Mouse (Mus musculus) activated CD4-positive, CD25-positive, alpha-beta regulatory T cell, adult 4 months (primary cell): ENCODE measurements around the gene Galntl6. TPM values are rescaled to one million over a fixed set of nuclear protein-coding genes. Genes with fewer than 3 reads are reported as not detected.

Experiments
- ATAC-seq: one replicate; pipeline ENCODE4 v1.8.0; 2017
- polyA plus RNA-seq, 2 experiments: library from polyadenylated mRNA; unstranded; fragments of 100-300 nt; shearing (Covaris generic); gene quantifications; one replicate each; pipeline ENCODE4 v1.2.1; 2017

Gene Galntl6
- polyA plus RNA-seq, 2 experiments from 2014 or later: 0.09 TPM; not detected in 1

DNA sequence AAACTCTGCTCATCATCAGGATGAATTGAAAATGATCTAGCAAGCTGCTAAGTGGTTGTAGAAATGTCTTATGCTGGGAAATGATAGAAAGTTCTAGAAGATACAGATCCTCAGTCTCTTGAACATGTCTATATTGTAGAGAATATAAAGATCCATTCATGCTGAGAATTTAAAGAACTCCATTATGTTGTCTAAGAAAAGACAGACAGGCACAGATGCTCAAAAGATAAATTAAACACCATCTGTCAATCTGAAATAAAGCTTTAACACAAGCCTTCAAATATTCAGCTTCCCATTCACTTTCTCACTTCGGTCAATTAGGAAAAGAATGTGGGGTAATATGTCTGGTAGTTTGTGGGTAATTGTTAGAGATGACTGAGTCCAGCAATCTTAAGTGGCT lies 658.8 kb downstream of the Galntl6 start:
- ATAC-seq: no peak

DNA sequence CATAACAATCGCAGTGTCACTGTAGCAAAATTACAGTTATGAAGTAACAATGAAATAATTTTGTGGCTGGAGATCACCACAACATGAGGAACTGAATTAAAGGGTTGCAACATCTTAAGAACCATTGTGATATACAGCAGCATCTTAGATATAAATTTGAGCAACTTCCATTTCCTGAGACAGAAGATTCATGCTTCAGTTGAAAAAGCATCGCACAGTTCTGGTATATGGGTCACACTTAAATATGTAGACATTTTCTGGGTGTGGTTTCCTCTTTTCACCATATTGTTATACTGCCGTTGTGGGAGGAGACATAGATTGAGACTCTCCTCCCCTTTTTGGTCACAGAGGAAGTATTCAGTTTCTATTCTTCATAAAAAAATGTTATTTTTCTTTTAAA lies 667.6 kb downstream of the Galntl6 start:
- no peak for ATAC-seq

- no peak for ATAC-seq
These were observed 678.2 kb downstream of the Galntl6 start for GRCm38 (mm10) chr8:58234220-58234619.

DNA sequence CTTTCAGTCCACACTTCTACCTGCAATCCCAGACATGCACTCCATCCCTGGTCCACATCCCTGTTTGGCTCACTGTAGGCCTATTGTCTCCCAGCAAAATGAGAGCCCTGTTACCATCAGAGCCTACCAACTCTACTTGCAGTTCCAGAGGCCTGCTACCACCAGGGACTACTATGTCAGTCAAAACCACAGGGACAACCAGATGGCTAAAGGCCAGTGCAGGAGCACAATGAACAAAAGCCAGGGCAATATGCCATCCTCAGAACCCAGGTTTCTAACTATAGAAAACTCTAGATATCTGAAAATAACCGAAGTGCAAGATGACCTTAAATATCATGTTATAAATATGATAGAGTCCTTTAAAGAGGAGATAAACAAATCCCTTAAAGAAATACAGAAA lies 683.7 kb downstream of the Galntl6 start:
- ATAC-seq: no peak

GRCm38 (mm10) chr8:58217885-58218284 lies 694.6 kb downstream of the Galntl6 start:
- no peak for ATAC-seq

DNA sequence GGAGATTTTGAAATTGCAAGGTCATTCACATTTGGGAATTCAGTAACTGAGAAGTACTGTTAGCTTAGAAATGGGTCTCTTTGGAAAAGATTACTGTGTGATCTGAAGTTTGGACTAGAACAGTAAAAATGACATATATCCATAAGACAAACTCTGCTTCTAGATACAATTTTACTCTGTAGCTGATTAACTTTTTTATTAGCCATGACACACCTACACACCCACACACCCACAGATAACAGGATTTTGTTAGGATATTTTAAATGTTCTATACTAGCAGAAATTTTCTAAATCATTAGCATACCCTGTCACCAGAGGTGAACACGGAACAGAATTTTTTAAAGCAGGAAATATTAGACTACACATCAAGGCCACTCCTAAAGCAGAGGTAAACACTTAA lies 722.7 kb downstream of the Galntl6 start:
- no peak for ATAC-seq

DNA sequence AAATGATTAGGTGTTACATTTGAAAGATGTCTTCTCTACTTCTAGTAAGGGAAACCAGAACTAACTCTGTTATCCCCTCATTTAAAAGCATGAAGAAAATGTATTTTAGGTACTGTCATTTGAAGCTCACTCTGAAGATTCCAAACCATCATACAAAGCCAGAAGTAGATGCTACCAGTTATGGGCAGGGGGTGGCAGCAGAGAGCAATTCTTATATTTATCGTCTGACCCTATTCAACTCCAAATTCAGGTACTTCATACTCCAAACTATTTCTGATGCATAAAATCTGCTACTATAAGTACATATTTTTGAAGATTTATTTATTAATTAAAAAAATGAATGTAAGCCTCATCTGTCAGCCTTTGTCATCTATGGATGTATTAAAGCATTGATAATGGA lies 765.5 kb downstream of the Galntl6 start:
- ATAC-seq: no peak

DNA sequence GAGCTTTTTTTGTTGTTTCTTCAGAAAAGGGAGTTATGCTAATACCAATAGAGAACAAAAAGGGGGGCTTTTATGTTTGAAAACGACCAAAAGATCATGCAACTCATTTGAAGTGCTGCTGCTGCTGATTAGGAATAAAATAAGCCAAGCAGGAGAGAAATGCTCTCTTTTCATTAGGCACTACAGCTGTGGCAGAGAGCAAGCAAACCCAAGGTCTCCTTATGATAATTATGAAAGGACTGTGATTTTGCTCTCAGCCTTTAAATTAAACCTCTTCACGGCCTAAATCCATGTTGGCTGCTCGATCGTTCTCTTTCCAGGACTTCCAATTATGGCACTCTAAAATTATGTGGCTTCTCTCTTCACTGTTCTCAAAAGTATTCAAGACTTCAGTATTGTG lies 825.7 kb downstream of the Galntl6 start:
- ATAC-seq: no peak

DNA sequence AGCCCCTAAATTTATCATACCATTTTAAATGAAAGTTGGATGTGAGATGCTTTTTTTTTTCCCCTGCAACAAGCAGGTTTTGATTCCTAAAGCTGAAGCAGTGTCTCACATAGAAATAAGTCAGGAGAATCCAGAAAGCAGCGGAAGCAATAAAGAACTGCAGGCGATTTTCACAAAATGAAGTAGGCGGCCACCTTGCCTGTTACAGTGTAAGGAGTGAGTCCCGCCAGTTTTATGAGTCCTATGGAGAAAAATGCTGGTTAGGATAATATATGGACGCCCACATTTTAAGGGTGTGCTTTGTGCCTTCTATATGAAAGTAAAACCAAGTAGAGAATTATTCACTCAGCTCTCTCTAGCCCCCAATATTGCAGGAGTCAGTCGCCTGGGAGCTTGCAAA lies 827.5 kb downstream of the Galntl6 start:
- no peak for ATAC-seq

DNA sequence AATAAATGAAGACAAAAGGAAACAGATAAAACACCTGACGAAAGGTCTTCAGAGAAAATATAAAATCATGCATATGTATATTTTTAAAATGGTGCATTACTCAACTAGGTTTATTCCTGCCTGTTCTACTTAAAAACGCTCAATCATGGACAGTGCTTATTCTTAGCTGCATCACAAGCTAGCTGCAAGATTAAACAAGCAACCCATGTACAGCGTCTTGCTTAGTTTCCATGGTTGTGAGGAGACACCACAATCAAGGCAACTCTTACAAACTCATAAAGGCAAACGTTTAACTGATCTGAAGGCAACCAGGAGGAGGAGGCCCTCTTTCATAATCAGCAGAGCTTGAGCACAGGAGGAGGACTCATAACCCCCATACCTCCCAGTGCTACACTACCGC lies 830.7 kb downstream of the Galntl6 start:
- ATAC-seq: no peak

DNA sequence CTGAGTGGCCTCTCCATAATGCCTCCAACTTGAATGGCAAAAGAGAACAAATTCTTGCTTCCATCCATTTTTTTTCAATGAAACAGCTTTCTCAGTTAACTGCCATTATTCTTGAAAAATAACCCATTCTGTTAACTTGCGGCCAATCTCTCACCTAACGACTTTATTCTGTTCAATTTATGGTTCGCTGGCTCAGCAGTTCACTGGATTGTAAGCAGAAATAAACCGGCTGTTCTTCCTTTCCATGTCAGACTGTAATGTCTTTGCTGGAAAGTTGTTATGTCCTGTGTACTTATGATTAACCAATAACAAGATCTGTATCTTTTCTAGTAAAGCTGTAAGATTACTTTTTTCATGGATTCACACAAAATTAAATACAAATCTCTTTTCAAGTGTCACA lies 837.8 kb downstream of the Galntl6 start:
- no peak for ATAC-seq

DNA sequence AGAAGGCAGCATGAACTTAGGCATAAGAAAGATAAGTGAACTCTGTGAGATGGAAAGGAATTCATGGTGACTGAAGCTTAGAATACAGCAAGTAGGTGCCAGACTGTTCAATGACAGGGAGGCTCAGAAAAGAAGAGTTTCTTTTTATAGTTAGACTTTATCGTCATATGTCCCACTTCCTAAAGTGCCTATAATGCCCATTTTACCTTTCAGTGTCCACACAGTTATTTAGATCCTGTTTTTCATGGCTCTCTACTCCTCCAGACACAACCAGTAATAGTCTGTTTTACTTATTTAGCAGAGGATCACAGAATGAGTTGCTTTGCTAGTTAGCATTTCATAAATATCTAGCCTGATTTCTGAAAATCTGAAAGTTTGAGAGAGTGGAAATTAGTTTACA lies 838.7 kb downstream of the Galntl6 start:
- ATAC-seq: no peak

DNA sequence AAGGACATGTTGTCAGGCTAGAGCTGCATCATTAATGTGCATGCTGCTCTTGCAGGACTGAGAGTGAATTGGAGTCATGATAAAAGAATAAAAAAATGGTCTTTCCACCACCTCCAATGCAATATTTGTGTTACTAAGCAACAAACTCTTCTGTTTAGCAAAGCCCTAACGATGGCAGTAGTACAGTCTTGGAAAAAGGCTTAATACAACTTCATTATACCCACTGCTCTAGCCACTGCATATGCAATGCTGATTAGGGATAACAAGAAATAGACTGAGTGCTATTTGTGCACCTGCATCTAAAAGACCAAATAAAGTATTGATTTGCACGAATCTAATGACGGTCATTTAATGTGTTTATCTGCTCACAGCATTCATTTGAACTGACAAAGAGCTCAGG lies 880.2 kb downstream of the Galntl6 start:
- no peak for ATAC-seq

DNA sequence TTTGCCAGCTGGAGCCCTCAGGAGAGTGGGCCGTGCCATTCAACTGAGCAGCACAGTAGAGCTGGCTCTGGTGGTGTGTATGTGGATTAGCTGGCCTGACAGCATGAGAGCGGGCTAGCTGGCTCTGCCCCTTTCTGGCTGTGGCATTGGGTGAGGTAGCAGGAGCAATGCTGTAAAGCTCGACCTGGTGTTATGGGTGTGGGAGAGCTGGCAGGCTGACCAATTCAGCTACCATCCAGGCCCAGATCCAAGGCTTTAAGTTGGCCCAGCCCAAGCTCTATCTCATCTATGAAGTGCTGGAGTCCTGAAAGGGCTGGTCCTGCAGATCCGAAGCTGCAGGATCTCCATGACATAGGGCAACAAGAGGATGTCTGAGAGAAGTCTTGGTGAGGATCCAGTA lies 886.9 kb downstream of the Galntl6 start:
- ATAC-seq: no peak

- ATAC-seq: no peak
These were observed 887.3 kb downstream of the Galntl6 start for GRCm38 (mm10) chr8:58025094-58025493.

GRCm38 (mm10) chr8:58023426-58024176 lies 888.8 kb downstream of the Galntl6 start:
- ATAC-seq: no peak

DNA sequence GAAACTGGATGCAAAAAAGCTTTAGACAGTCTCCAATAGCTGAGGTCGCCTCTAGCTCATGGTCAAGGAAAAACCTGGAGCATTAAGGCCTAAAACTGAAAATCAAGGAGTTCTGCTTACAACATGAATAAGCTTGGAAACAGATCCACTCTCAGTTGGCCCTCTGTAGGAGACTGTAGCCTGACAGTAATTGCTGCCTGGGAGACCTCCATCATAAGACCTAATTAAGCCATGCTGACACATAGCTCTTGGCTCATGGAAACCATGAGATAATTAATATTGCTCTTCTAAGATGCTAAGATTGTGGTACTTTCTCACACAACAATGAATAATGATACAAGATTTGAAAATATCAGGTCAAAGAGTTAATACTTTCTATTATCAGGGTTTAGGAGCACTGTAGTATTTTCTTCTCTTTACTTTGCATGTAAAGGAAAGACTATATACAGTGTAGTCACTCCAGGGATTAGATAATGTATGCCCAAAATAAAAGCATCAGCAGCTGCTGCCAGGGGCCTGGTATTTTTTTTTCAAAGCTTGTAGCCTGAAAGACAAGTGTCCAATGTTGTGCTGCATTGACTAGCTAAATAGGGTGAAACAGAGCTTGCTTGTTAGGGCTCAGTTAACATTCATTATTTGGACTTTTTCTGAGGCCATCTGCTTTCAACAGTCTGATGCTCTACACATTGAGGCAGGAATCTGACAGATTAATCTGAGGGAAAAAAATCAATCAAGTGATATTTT lies 922.8 kb downstream of the Galntl6 start:
- ATAC-seq: no peak

DNA sequence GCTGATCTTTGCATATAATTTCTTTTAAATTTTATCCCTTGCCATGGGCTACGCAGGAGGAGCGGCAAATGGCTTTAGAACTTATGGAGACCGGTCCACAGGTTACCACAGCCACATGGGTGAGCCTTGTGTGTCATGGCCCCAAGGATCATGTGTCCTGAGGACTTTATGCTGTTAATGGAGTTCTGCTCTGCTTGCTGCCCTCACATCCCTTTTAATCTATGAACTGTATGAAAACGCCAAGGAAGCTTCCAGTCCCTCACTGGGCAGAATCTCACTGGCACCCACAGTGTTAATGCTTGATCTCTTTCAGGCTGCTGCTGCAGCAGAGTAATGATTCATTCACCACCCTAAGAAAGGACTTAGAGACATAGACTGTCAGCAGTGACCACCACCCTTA lies 935.1 kb downstream of the Galntl6 start:
- no peak for ATAC-seq

DNA sequence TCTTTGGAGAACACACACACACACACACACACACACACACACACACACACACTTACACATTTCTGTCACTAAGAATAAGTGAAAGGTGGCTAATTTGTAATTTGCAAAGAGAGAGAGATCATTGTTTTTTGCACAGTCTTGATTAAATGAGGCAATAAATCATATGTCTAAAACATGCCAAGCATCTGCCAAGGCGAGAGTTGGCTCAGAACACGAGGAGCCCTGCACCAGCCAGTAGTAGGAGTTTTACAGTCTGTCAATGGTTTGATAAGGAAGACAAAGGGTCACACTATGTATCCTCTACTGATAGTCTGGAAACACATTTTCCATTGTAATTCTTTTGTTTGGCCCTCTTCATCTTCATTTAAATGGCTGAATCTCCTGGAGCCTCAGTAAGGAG lies 938.3 kb downstream of the Galntl6 start:
- ATAC-seq: no peak

GRCm38 (mm10) chr8:57972832-57973231 lies 939.6 kb downstream of the Galntl6 start:
- ATAC-seq: no peak

DNA sequence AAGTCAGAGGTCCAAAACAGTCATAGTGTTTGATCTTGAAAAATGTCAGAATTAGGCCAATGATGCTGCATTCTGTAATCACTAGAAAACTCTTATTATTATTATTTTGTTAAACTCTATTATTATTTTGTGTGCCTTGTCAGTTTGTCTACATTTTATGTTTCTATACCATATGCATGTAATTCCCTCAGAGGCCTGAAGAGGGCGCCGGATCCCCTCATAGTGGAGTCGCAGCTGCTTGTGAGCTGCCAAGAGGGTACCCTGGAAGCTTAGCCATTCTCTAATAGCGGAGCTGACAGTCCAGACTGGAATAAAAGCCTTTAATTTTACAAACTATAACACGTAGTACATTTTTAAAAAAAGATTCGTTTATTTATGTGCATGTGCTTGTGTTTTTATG lies 945.8 kb downstream of the Galntl6 start:
- no peak for ATAC-seq

- ATAC-seq: no peak
These were observed 946.9 kb downstream of the Galntl6 start for GRCm38 (mm10) chr8:57965508-57965907.

DNA sequence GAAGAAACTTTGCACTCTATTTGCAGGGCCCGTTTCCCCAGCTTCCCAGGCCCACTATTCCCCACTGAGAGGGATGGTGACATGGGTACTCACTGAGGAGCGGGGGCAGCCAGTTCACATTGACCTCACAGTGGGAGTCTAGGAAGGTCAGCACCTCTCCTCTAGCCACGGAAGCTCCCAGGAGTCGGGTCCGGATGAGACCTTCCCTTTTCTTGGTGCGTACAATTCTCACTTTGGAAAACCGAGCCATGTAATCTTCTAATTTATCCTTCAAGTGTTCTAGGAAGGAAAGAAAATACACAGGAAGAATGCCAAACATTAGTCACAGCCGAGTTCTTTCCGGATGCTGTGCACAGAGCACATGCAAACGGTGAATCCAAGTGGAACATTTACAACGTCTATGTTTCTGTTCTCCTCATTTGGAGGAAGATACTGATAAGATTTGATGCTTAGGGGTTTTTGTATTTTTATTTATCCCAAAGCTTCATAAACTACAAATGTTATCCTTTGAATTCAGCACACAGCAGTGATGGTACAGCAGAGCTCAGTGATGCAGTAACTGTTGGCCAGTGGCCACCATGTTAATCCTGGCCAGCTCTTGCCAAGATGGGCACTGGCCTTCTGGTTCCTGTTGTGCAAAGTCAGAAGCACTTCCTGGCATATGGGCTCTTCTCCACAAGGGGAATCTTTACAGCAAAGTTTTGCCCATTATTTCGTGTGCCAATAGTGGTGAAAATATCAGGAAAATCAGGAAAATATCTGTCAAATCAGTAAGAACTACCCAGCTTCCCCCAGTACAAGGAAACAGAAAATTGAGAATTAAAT lies 949.9 kb downstream of the Galntl6 start:
- ATAC-seq: no peak

DNA sequence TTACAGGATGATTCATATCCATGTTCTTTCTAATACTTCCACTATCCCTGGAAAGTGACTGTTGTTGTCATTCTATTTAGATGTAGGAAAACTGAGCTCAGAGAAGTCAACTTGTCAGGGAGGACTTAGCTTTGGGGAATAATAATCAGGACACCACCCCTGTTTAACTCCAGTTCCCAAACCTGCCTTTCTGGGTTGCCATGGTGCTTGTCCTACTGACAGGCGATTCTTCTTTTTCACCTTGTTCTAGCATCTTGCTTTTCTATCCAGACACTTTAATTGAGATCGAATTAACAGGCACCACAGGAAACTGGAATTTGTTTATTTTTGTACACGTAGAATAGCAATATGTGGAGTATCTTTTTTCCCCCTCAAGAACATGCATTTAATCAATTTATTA lies 953.3 kb downstream of the Galntl6 start:
- no peak for ATAC-seq
